Mouse (Mus musculus): ENCODE data around the gene Tmem94. TPM values are rescaled to one million over a fixed set of nuclear protein-coding genes. Genes with fewer than 3 reads are reported as not detected.

Tmem94 gene
- polyA plus RNA-seq, 1 experiment from 2014 or later = 26.5 TPM

DNA sequence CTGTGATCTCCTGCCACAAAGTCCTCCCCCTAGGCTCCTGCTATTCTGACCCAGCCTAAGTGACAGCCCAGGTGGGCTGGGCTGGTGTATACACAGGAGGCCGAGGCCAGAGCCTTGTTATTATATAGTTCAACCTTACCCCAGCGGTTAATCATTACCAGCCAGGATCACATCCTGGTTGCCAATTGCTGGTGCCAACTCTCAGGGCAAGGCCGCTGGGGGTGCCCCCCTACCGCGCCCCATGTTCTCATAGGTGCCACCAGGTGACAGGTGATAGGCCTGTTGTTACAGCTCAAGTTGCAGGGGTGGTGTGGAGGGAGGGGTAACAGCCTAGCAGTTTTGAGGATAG is 78.6 kb downstream of the Tmem94 start:
- H3K4me3 ChIP-seq (replicated peaks) = no peak overlapping the region
- no peak overlapping the region for H3K27ac ChIP-seq
- H3K36me3 ChIP-seq = peaks cover 17% of the 10 kb centered on the region
- H3K4me1 ChIP-seq (replicated peaks) = peaks cover 32% of the 10 kb centered on the region
- H3K27me3 ChIP-seq = no peaks in the 10 kb centered on the region
- ATAC-seq (ENCODE audit: insufficient number of reproducible peaks, insufficient read depth, low FRiP score, low TSS enrichment, low read depth) = no peak
- peaks cover 5% of the 10 kb centered on the region; the same call in 1 of the 2 replicates for H3K9me3 ChIP-seq
- no peak overlapping the region for H3K9ac ChIP-seq (replicated peaks)
- WGBS = 83% methylated on average over 5 of the region's 5 CpGs
- H3K4me2 ChIP-seq = no peak overlapping the region

DNA sequence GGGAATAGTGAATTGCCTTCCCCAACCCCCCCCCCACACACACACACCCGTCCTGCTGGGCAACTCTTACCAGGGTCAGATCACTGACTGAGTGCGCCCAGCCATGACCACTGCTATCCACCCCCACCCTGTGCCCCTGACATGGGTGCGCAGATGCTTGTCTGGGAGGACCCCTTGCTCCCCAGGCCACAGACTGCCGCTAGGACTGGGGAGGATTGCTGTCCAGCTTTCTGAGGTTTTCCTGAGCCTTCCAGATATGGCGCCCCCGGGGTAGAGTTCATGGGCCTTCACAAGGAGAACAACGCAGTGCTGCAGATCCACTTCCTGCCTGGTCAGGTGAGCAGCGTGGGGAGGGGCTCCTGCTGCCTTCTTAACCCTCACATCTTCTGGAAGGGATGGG is 79.0 kb downstream of the Tmem94 start:
- Histone ChIP-seq H3K4me2 (no peak overlapping the region), H3K4me3 (replicated peaks) (no peak overlapping the region), H3K27me3 (no peaks in the 10 kb centered on the region), H3K9ac (replicated peaks) (no peak overlapping the region), H3K4me1 (replicated peaks) (peaks cover 29% of the 10 kb centered on the region), H3K36me3 (peaks cover 17% of the 10 kb centered on the region), H3K9me3 (peaks cover 5% of the 10 kb centered on the region; the same call in 1 of the 2 replicates), H3K27ac (no peak overlapping the region)
- WGBS = 75% methylated on average over 8 of the region's 8 CpGs
- ATAC-seq (ENCODE audit: insufficient number of reproducible peaks, insufficient read depth, low FRiP score, low TSS enrichment, low read depth) = no peak

DNA sequence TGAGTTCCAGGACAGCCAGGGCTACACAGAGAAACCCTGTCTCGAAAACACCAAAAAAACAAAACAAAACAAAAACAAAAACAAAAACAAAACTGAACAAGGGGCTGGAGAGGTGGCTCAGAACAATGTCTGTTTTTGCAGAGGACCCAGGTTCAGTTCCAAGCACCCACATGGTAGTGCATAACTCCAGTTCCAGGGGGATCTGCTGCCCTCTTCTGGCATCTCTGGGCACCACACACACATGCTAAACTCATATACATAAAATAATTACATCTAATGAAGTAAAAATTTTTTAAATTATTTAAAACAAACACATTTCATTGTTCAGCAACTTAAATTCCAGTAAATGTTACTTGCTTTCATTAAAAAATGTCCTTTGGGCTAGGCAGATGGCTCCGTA is 80.6 kb downstream of the Tmem94 start:
- no peak overlapping the region for H3K27ac ChIP-seq
- peaks cover 22% of the 10 kb centered on the region for H3K4me1 ChIP-seq (replicated peaks)
- H3K4me3 ChIP-seq (replicated peaks) = no peak overlapping the region
- peaks cover 28% of the 10 kb centered on the region for H3K36me3 ChIP-seq
- H3K9me3 ChIP-seq = peaks cover 5% of the 10 kb centered on the region; the same call in 1 of the 2 replicates
- H3K9ac ChIP-seq (replicated peaks) = no peak overlapping the region
- 94% methylated on average over 2 of the region's 2 CpGs for WGBS
- no peak overlapping the region for H3K4me2 ChIP-seq
- no peaks in the 10 kb centered on the region for H3K27me3 ChIP-seq
- no peak for ATAC-seq (ENCODE audit: insufficient number of reproducible peaks, insufficient read depth, low FRiP score, low TSS enrichment, low read depth)

Small RNA genes lying within 50 kb of the gene (microRNA-seq; reads per million reads assigned to microRNA genes)
- gene Mir5621 = 0.70 reads per million

Other genes starting within 250 kb of the Tmem94 start
- gene Sumo2, start 229.2 kb upstream of the Tmem94 start, polyA plus RNA-seq (2016; fragmentation: Nextera tagmentation; extraction: Ambion mirVana) = 1,335 and 1,406 TPM in 2 replicates
- gene Nup85, start 201.0 kb upstream of the Tmem94 start, polyA plus RNA-seq (2016; fragmentation: Nextera tagmentation; extraction: Ambion mirVana) = 211 and 212 TPM in 2 replicates
- 96.0 and 106 TPM in 2 replicates for gene Mrps7, start 161.5 kb upstream of the Tmem94 start, polyA plus RNA-seq (2016; fragmentation: Nextera tagmentation; extraction: Ambion mirVana)
- gene Gga3, start 161.4 kb upstream of the Tmem94 start, polyA plus RNA-seq (2016; fragmentation: Nextera tagmentation; extraction: Ambion mirVana) = 20.3 and 21.7 TPM in 2 replicates
- gene Mif4gd, start 152.5 kb upstream of the Tmem94 start, polyA plus RNA-seq (2016; fragmentation: Nextera tagmentation; extraction: Ambion mirVana) = 18.2 and 18.6 TPM in 2 replicates
- gene Slc25a19, start 137.1 kb upstream of the Tmem94 start, polyA plus RNA-seq (2016; fragmentation: Nextera tagmentation; extraction: Ambion mirVana) = 24.1 and 34.0 TPM in 2 replicates
- 109 and 114 TPM in 2 replicates for gene Grb2, start 56.8 kb upstream of the Tmem94 start, polyA plus RNA-seq (2016; fragmentation: Nextera tagmentation; extraction: Ambion mirVana)
- gene Caskin2, start 48.2 kb downstream of the Tmem94 start, polyA plus RNA-seq (2016; fragmentation: Nextera tagmentation; extraction: Ambion mirVana) = 14.9 and 16.2 TPM in 2 replicates
- gene Tsen54, start 49.3 kb downstream of the Tmem94 start, polyA plus RNA-seq (2016; fragmentation: Nextera tagmentation; extraction: Ambion mirVana) = 33.2 and 36.1 TPM in 2 replicates
- gene Llgl2, start 58.6 kb downstream of the Tmem94 start, polyA plus RNA-seq (2016; fragmentation: Nextera tagmentation; extraction: Ambion mirVana) = 5.2 and 6.3 TPM in 2 replicates
- 0.20 TPM in 1 of 2 replicates, not detected in the other for gene Myo15b, start 93.0 kb downstream of the Tmem94 start, polyA plus RNA-seq (2016; fragmentation: Nextera tagmentation; extraction: Ambion mirVana)
- gene Smim5, start 134.5 kb downstream of the Tmem94 start, polyA plus RNA-seq (2016; fragmentation: Nextera tagmentation; extraction: Ambion mirVana) = 3.1 and 4.2 TPM in 2 replicates
- 1.4 and 2.1 TPM in 2 replicates for gene Smim6, start 146.6 kb downstream of the Tmem94 start, polyA plus RNA-seq (2016; fragmentation: Nextera tagmentation; extraction: Ambion mirVana)
- gene Sap30bp, start 167.8 kb downstream of the Tmem94 start, polyA plus RNA-seq (2016; fragmentation: Nextera tagmentation; extraction: Ambion mirVana) = 52.5 and 56.9 TPM in 2 replicates
- gene Recql5, start 168.0 kb downstream of the Tmem94 start, polyA plus RNA-seq (2016; fragmentation: Nextera tagmentation; extraction: Ambion mirVana) = 24.7 and 30.6 TPM in 2 replicates
- 3.1 and 3.9 TPM in 2 replicates for gene Itgb4, start 209.3 kb downstream of the Tmem94 start, polyA plus RNA-seq (2016; fragmentation: Nextera tagmentation; extraction: Ambion mirVana)
- 181 and 182 TPM in 2 replicates for gene Galk1, start 247.3 kb downstream of the Tmem94 start, polyA plus RNA-seq (2016; fragmentation: Nextera tagmentation; extraction: Ambion mirVana)